10 mouse cellular contexts compared by ENCODE assay signal in the genomic region with DNA sequence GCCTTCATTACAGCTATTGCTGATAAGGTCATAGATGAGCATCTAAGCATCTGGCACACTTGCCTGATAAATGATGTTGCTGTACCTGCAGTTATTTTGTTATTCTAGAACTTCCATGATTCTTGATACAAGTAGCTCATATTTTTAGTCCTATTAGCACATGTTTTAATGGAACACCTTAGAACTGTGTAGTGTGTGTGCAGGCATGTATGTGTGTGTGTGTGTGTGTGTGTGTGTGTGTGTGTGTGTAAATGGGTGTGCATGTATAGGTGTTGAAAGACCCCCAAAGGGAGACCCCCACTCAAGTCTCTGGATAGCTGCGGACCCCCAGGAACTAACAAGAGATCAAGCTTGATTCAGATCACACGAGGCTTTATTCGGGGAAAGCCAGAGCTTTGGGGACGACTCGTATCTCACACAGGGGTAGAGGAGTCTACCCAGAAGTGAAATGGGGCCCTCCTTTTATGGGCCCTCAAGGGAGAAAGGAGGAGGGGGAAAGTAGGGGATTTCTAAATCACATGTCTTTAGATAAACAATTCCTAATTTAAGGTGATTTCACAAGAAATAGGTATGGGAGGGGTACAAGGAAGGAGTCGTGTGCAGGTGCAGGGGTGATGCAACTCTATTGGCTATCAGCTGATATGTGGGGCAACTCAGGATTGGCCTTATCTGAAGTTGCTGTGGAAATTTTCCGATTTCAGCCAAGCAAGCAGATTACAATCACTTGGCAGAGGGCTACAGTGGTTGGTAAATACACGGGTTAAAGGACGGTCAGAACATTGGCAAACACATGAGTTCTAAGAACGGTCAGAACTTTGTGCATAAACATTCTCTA.
DNase-seq lines count a peak whose midpoint lies in the region; ATAC-seq lines count a peak whose summit lies in the region.
"Had no signal": no experiment of that assay in that cellular context is flagged by ENCODE, and none has a peak within 500 bp of the region (broad histone marks: within the 10 kb centered on the region; RNA-seq: fewer than 3 reads in every experiment).

No protein-coding gene starts in this region.

- no peak overlapping the region for H3K9ac ChIP-seq in liver, embryonic 15.5 days
- no peak overlapping the region for H3K9ac ChIP-seq in stomach, embryonic 16.5 days (ENCODE audit: low read length)

- H3K4me3 ChIP-seq in liver, embryonic 15.5 days (replicated peaks) = no peak overlapping the region
- no peak overlapping the region for H3K4me3 ChIP-seq in stomach, embryonic 16.5 days (replicated peaks; ENCODE audit: low read length)

- no peaks in the 10 kb centered on the region for H3K36me3 ChIP-seq in liver, embryonic 15.5 days (replicated peaks)
- H3K36me3 ChIP-seq in stomach, embryonic 16.5 days (ENCODE audit: control insufficient read depth, insufficient read depth, low read length) = no peaks in the 10 kb centered on the region

- intact Hi-C loops in gastrocnemius, postnatal 36 days (cut with DNase I) = no loop called here

- no peaks in the 10 kb centered on the region for H3K4me1 ChIP-seq in liver, embryonic 15.5 days (replicated peaks)
- H3K4me1 ChIP-seq in stomach, embryonic 16.5 days (ENCODE audit: control insufficient read depth, insufficient read depth, low read length) = no peaks in the 10 kb centered on the region

- no peaks in the 10 kb centered on the region for H3K9me3 ChIP-seq in liver, embryonic 15.5 days (replicated peaks)
- H3K9me3 ChIP-seq in stomach, embryonic 16.5 days (replicated peaks; ENCODE audit: control insufficient read depth, low read length) = no peaks in the 10 kb centered on the region

- DNase-seq in ovary, adult 18-20 months (ENCODE audit: low spot score) = peak; percentile 15
- DNase-seq in ovary, postnatal 14 days (ENCODE audit: low spot score) = no peak
- DNase-seq in kidney, postnatal 14 days = peak; percentile 43
- no peak for DNase-seq in gastrocnemius, postnatal 36 days
- DNase-seq in embryo, embryonic 11 days = no peak
- DNase-seq in gastrocnemius, postnatal 10 days = no peak
- DNase-seq: cerebellum, postnatal 25 days had no signal

- WGBS in liver, embryonic 15.5 days (ENCODE audit: insufficient replicate concordance) = 60% methylated on average over 10 of the region's 10 CpGs
- WGBS in stomach, embryonic 16.5 days = 64% methylated on average over 10 of the region's 10 CpGs

- H3K27ac ChIP-seq in liver, embryonic 15.5 days (replicated peaks) = peak overlapping the region; percentile 34
- H3K27ac ChIP-seq in stomach, embryonic 16.5 days (ENCODE audit: low read length) = no peak overlapping the region; the same call in 1 of the 2 replicates

- ATAC-seq in liver, embryonic 15.5 days (ENCODE audit: insufficient read depth) = peak; percentile 86
- peak; percentile 86; the same call in 1 of the 2 replicates for ATAC-seq in stomach, embryonic 16.5 days (ENCODE audit: insufficient read depth, low FRiP score)
- ATAC-seq: forebrain, embryonic 14.5 days had no signal

- H3K27me3 ChIP-seq in liver, embryonic 15.5 days = no peaks in the 10 kb centered on the region
- H3K27me3 ChIP-seq in stomach, embryonic 16.5 days (ENCODE audit: control insufficient read depth, insufficient read depth, low read length) = no peaks in the 10 kb centered on the region

- no peak overlapping the region for H3K4me2 ChIP-seq in liver, embryonic 15.5 days
- H3K4me2 ChIP-seq in stomach, embryonic 16.5 days (ENCODE audit: low read depth, low read length) = no peak overlapping the region

Comparison
In these comparisons a context has a peak if more than half of its experiments do, and no peak if none do; other contexts are left out.
1. DNase-seq: peak in ovary, adult 18-20 months (single experiment) and kidney, postnatal 14 days (single experiment); none in ovary, postnatal 14 days (single experiment), gastrocnemius, postnatal 36 days (0 of 2), embryo, embryonic 11 days (single experiment) and gastrocnemius, postnatal 10 days (single experiment).